Mouse (Mus musculus): ENCODE results near the gene 1700012P22Rik. TPM values are rescaled to one million over a fixed set of nuclear protein-coding genes. Genes with fewer than 3 reads are reported as not detected.

Gene 1700012P22Rik
- not detected in 2 replicates for polyA plus RNA-seq (2014; fragmentation: Nextera tagmentation; extraction: Ambion mirVana)

DNA sequence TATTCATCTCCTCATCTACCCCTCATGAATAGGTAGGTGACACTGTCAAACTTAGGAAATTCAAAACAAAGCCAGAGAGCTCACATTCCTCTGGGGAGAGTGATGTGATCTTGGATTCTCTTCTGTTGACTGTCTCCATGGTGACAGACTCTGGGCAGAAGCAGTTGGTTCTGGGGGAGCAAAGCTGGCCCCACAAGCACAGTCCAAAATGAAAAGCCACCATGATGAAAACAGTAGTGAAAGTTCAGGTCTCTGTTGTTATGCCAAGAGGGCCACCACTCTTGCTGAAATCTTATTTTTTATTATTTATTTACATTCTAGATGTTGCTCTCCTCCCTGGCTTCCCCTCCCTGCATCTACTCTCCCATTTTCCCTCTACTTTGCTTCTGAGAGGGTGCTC lies at the start of gene 1700012P22Rik:
1700012P22Rik (minus strand) TSS at position 101 of the 400 bp plus-strand sequence.
- no peak for DNase-seq
- peaks cover 31% of the 10 kb centered on the region for H3K9me3 ChIP-seq (ENCODE audit: control insufficient read depth, low read length)
- no peak within 1 kb of the TSS for H3K9ac ChIP-seq (replicated peaks; ENCODE audit: low read length)
- H3K36me3 ChIP-seq (ENCODE audit: control insufficient read depth, insufficient read depth, low read length) = no peaks in the 10 kb centered on the region
- no peaks in the 10 kb centered on the region for H3K27me3 ChIP-seq (ENCODE audit: control insufficient read depth, insufficient read depth, low read length)
- no peak within 1 kb of the TSS for H3K4me2 ChIP-seq (ENCODE audit: low read length)
- no peak within 1 kb of the TSS for H3K4me3 ChIP-seq (replicated peaks; ENCODE audit: low read depth, low read length)
- no peaks in the 10 kb centered on the region for H3K4me1 ChIP-seq (ENCODE audit: control insufficient read depth, insufficient read depth, low read length)
- no peak within 1 kb of the TSS for H3K27ac ChIP-seq (replicated peaks; ENCODE audit: low read depth, low read length)
- no peak for ATAC-seq (ENCODE audit: low FRiP score, low TSS enrichment)

DNA sequence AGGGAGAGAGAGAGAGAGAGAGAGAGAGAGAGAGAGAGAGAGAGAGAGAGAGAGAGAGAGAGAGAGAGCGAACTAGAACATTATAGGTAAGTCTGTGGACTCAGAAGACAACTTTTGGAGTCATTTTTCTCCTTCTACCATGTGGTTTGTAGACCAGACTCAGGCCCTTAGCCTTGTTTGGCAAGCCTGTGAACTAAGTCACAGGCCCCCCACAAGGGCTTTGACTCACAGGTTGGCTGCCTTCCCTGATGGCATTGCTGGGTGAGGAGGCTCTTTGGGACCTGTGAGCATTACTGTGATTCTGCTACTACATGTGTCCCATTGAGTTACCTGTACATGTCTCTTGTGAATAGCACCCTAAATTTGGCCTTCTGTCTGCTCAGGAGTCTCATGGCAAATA lies 29.5 kb upstream of the 1700012P22Rik start:
- Histone ChIP-seq H3K4me1 (ENCODE audit: control insufficient read depth, insufficient read depth, low read length) (no peaks in the 10 kb centered on the region), H3K9me3 (ENCODE audit: control insufficient read depth, low read length) (peaks cover 22% of the 10 kb centered on the region), H3K36me3 (ENCODE audit: control insufficient read depth, insufficient read depth, low read length) (no peaks in the 10 kb centered on the region), H3K4me2 (ENCODE audit: low read length) (no peak overlapping the region), H3K9ac (replicated peaks; ENCODE audit: low read length) (no peak overlapping the region), H3K27ac (replicated peaks; ENCODE audit: low read depth, low read length) (no peak overlapping the region), H3K27me3 (ENCODE audit: control insufficient read depth, insufficient read depth, low read length) (no peaks in the 10 kb centered on the region), H3K4me3 (replicated peaks; ENCODE audit: low read depth, low read length) (no peak overlapping the region)
- DNase-seq = no peak
- ATAC-seq (ENCODE audit: low FRiP score, low TSS enrichment) = no peak
- 77% methylated on average over 1 of the region's 1 CpGs for WGBS

GRCm38 (mm10) chr4:144465206-144465605 lies 26.6 kb upstream of the 1700012P22Rik start:
- ATAC-seq (ENCODE audit: low FRiP score, low TSS enrichment) = no peak
- no peaks in the 10 kb centered on the region for H3K4me1 ChIP-seq (ENCODE audit: control insufficient read depth, insufficient read depth, low read length)
- H3K36me3 ChIP-seq (ENCODE audit: control insufficient read depth, insufficient read depth, low read length) = no peaks in the 10 kb centered on the region
- H3K9ac ChIP-seq (replicated peaks; ENCODE audit: low read length) = no peak overlapping the region
- H3K4me3 ChIP-seq (replicated peaks; ENCODE audit: low read depth, low read length) = no peak overlapping the region
- no peaks in the 10 kb centered on the region for H3K27me3 ChIP-seq (ENCODE audit: control insufficient read depth, insufficient read depth, low read length)
- no peak overlapping the region for H3K27ac ChIP-seq (replicated peaks; ENCODE audit: low read depth, low read length)
- H3K9me3 ChIP-seq (ENCODE audit: control insufficient read depth, low read length) = peaks cover 25% of the 10 kb centered on the region
- no peak overlapping the region for H3K4me2 ChIP-seq (ENCODE audit: low read length)
- WGBS = 75% methylated on average over 2 of the region's 2 CpGs
- DNase-seq = no peak

- no peak within 1 kb of the TSS for H3K4me3 ChIP-seq (replicated peaks; ENCODE audit: low read depth, low read length)
- DNase-seq = no peak
- ATAC-seq (ENCODE audit: low FRiP score, low TSS enrichment) = no peak
- H3K36me3 ChIP-seq (ENCODE audit: control insufficient read depth, insufficient read depth, low read length) = no peaks in the 10 kb centered on the region
- WGBS = 74% methylated on average over 3 of the region's 3 CpGs
- H3K9me3 ChIP-seq (ENCODE audit: control insufficient read depth, low read length) = peaks cover 33% of the 10 kb centered on the region
- H3K4me1 ChIP-seq (ENCODE audit: control insufficient read depth, insufficient read depth, low read length) = no peaks in the 10 kb centered on the region
- no peaks in the 10 kb centered on the region for H3K27me3 ChIP-seq (ENCODE audit: control insufficient read depth, insufficient read depth, low read length)
- no peak within 1 kb of the TSS for H3K9ac ChIP-seq (replicated peaks; ENCODE audit: low read length)
- no peak within 1 kb of the TSS for H3K27ac ChIP-seq (replicated peaks; ENCODE audit: low read depth, low read length)
- H3K4me2 ChIP-seq (ENCODE audit: low read length) = no peak within 1 kb of the TSS
These were observed 25.1 kb upstream of the 1700012P22Rik start, which contains the start of gene Aadacl3 for GRCm38 (mm10) chr4:144463656-144464055. Gene Aadacl3 (minus strand): TSS chr4:144463756.

DNA sequence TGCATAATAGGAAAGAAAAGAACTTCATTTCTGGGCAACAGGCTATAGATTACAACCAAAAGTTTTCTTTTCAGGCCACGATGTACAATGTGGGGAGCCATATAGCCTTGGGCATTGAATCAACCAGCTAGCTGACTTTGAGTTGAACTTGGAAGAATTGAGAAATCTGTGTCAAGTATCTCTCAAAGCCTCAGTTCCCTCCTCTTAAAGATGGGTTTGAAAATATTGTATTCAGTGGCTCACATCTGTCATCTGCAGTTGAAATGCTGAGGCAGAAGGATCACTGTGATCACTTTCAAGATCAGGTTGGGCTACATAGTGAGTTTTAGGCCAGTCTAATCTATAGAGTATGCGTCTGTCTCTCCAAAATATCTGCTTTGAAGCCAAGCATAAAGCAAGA lies 14.6 kb upstream of the 1700012P22Rik start, which contains the start of gene Gm9944:
Gm9944 (minus strand) TSS at position 101 of the 400 bp plus-strand sequence.
- H3K4me2 ChIP-seq (ENCODE audit: low read length) = no peak within 1 kb of the TSS
- DNase-seq (no peak), ATAC-seq (ENCODE audit: low FRiP score, low TSS enrichment) (no peak)
- no peak within 1 kb of the TSS for H3K9ac ChIP-seq (replicated peaks; ENCODE audit: low read length)
- no peaks in the 10 kb centered on the region for H3K36me3 ChIP-seq (ENCODE audit: control insufficient read depth, insufficient read depth, low read length)
- H3K4me3 ChIP-seq (replicated peaks; ENCODE audit: low read depth, low read length) = no peak within 1 kb of the TSS
- peaks cover 23% of the 10 kb centered on the region; the same call in 1 of the 2 replicates for H3K9me3 ChIP-seq (ENCODE audit: control insufficient read depth, low read length)
- WGBS = 65% methylated on average over 2 of the region's 2 CpGs
- H3K4me1 ChIP-seq (ENCODE audit: control insufficient read depth, insufficient read depth, low read length) = no peaks in the 10 kb centered on the region
- H3K27me3 ChIP-seq (ENCODE audit: control insufficient read depth, insufficient read depth, low read length) = no peaks in the 10 kb centered on the region
- H3K27ac ChIP-seq (replicated peaks; ENCODE audit: low read depth, low read length) = no peak within 1 kb of the TSS

GRCm38 (mm10) chr4:144448546-144448945 lies 10.0 kb upstream of the 1700012P22Rik start:
- no peaks in the 10 kb centered on the region for H3K36me3 ChIP-seq (ENCODE audit: control insufficient read depth, insufficient read depth, low read length)
- no peaks in the 10 kb centered on the region for H3K4me1 ChIP-seq (ENCODE audit: control insufficient read depth, insufficient read depth, low read length)
- no peak overlapping the region for H3K9ac ChIP-seq (replicated peaks; ENCODE audit: low read length)
- no peak overlapping the region for H3K4me3 ChIP-seq (replicated peaks; ENCODE audit: low read depth, low read length)
- no peaks in the 10 kb centered on the region for H3K27me3 ChIP-seq (ENCODE audit: control insufficient read depth, insufficient read depth, low read length)
- H3K4me2 ChIP-seq (ENCODE audit: low read length) = no peak overlapping the region
- DNase-seq = no peak
- no peak overlapping the region for H3K27ac ChIP-seq (replicated peaks; ENCODE audit: low read depth, low read length)
- H3K9me3 ChIP-seq (ENCODE audit: control insufficient read depth, low read length) = peaks cover 24% of the 10 kb centered on the region
- 83% methylated on average over 2 of the region's 2 CpGs for WGBS
- ATAC-seq (ENCODE audit: low FRiP score, low TSS enrichment) = no peak

DNA sequence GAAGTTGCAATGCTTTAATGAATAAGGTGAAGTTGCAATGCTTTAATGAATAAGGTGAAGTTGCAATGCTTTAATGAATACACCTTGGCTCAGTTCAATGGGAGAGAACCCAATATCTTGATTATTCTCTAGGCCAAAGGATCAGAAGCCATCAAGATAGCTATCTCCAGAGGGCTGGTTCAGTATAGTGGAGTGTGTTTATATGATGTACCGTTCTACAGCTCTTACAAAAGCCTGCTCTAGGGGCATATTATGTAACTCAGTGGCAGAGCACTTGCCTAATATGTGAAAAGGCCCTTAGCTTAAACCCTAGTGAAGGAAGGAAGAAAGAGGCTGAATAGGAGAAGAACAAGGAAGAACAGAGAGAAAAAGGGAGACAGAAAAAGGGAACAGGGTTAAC lies 3.0 kb upstream of the 1700012P22Rik start:
- Histone ChIP-seq H3K27me3 (ENCODE audit: control insufficient read depth, insufficient read depth, low read length) (no peaks in the 10 kb centered on the region), H3K4me1 (ENCODE audit: control insufficient read depth, insufficient read depth, low read length) (no peaks in the 10 kb centered on the region), H3K9ac (replicated peaks; ENCODE audit: low read length) (no peak overlapping the region), H3K4me3 (replicated peaks; ENCODE audit: low read depth, low read length) (no peak overlapping the region), H3K27ac (replicated peaks; ENCODE audit: low read depth, low read length) (no peak overlapping the region), H3K9me3 (ENCODE audit: control insufficient read depth, low read length) (peaks cover 34% of the 10 kb centered on the region), H3K36me3 (ENCODE audit: control insufficient read depth, insufficient read depth, low read length) (no peaks in the 10 kb centered on the region), H3K4me2 (ENCODE audit: low read length) (no peak overlapping the region)
- 82% methylated on average over 1 of the region's 1 CpGs for WGBS
- no peak for ATAC-seq (ENCODE audit: low FRiP score, low TSS enrichment)
- DNase-seq = no peak

DNA sequence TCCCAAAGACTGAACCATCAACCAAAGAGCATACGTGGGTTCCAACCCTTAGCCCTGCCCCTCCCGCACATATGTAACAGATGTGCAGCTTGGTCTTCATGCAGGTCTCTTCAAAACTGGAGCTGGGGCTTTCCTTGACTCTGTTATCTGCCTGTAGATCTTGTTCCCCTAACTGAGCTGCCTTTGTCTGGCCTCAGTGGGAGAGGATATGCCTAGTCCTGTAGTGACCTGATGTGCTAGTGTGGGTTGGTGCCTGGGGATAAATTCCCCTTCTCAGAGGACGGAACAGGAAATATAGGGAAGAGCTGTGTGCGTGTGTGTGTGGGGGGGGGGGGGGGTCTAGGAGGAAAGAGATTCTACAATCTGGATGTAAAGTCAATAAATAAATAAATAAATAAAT lies 2.5 kb upstream of the 1700012P22Rik start:
- no peaks in the 10 kb centered on the region for H3K27me3 ChIP-seq (ENCODE audit: control insufficient read depth, insufficient read depth, low read length)
- 87% methylated on average over 4 of the region's 4 CpGs for WGBS
- no peak overlapping the region for H3K27ac ChIP-seq (replicated peaks; ENCODE audit: low read depth, low read length)
- no peaks in the 10 kb centered on the region for H3K36me3 ChIP-seq (ENCODE audit: control insufficient read depth, insufficient read depth, low read length)
- H3K4me1 ChIP-seq (ENCODE audit: control insufficient read depth, insufficient read depth, low read length) = no peaks in the 10 kb centered on the region
- H3K9me3 ChIP-seq (ENCODE audit: control insufficient read depth, low read length) = peaks cover 36% of the 10 kb centered on the region
- ATAC-seq (ENCODE audit: low FRiP score, low TSS enrichment) = no peak
- no peak overlapping the region for H3K9ac ChIP-seq (replicated peaks; ENCODE audit: low read length)
- H3K4me3 ChIP-seq (replicated peaks; ENCODE audit: low read depth, low read length) = no peak overlapping the region
- H3K4me2 ChIP-seq (ENCODE audit: low read length) = no peak overlapping the region
- DNase-seq = no peak

DNA sequence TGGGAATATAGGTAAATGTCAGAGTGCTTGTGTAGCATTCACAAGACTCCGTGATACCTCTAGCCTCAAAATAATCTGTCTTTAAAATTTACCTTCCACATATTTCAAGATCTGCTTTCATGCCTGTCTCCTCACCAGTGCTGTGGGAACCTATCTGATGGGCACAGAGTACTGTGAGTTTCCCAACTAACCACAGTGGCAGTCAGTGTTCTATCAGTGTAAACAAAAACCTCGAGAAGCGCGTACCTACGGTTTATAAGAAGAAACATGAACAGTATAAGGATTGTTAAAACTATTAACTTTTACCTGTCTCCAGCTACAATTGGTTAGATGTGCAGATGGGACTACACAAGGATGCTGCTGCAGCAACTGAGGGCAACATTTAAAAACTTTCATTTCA lies 5.4 kb downstream of the 1700012P22Rik start:
- DNase-seq = no peak
- no peak overlapping the region for H3K27ac ChIP-seq (replicated peaks; ENCODE audit: low read depth, low read length)
- no peaks in the 10 kb centered on the region for H3K36me3 ChIP-seq (ENCODE audit: control insufficient read depth, insufficient read depth, low read length)
- 84% methylated on average over 5 of the region's 5 CpGs for WGBS
- H3K9ac ChIP-seq (replicated peaks; ENCODE audit: low read length) = no peak overlapping the region
- no peak for ATAC-seq (ENCODE audit: low FRiP score, low TSS enrichment)
- H3K4me2 ChIP-seq (ENCODE audit: low read length) = no peak overlapping the region
- no peaks in the 10 kb centered on the region for H3K4me1 ChIP-seq (ENCODE audit: control insufficient read depth, insufficient read depth, low read length)
- peaks cover 18% of the 10 kb centered on the region for H3K9me3 ChIP-seq (ENCODE audit: control insufficient read depth, low read length)
- H3K4me3 ChIP-seq (replicated peaks; ENCODE audit: low read depth, low read length) = no peak overlapping the region
- no peaks in the 10 kb centered on the region for H3K27me3 ChIP-seq (ENCODE audit: control insufficient read depth, insufficient read depth, low read length)

Measured in midbrain, embryonic 14.5 days (tissue).